8 mouse cellular contexts compared by ENCODE assay signal in genomic region chr6:88290129-88290766, GRCm38 (mm10).
A peak's percentile ranks its signal among the peaks of the same experiment; 100 is the strongest.
DNase-seq lines count a peak whose midpoint lies in the region; ATAC-seq and TF ChIP-seq lines count a peak whose summit lies in the region.
"Had no signal": no experiment of that assay in that cellular context is flagged by ENCODE, and none has a peak within 500 bp of the region (broad histone marks: within the 10 kb centered on the region; RNA-seq: fewer than 3 reads in every experiment).

No protein-coding gene starts in this region.

- H3K27me3 ChIP-seq in midbrain, embryonic 16.5 days (ENCODE audit: control insufficient read depth, insufficient read depth, low read depth, low read length), result no peaks in the 10 kb centered on the region
- H3K27me3 ChIP-seq in midbrain, embryonic 11.5 days (ENCODE audit: control insufficient read depth, insufficient read depth, low read length), result no peaks in the 10 kb centered on the region
- no peaks in the 10 kb centered on the region for H3K27me3 ChIP-seq in kidney, adult 2 months (replicated peaks; ENCODE audit: control insufficient read depth, insufficient read depth, low read length)
- H3K27me3 ChIP-seq: liver, embryonic 13.5 days had no signal

- H3K4me1 ChIP-seq in midbrain, embryonic 16.5 days (ENCODE audit: control insufficient read depth, insufficient read depth, low read length), result no peaks in the 10 kb centered on the region
- H3K4me1 ChIP-seq in midbrain, embryonic 11.5 days (ENCODE audit: control insufficient read depth, insufficient read depth, low read length), result no peaks in the 10 kb centered on the region
- no peaks in the 10 kb centered on the region for H3K4me1 ChIP-seq in kidney, adult 2 months (ENCODE audit: control insufficient read depth, insufficient read depth, low read length)

- 72% methylated on average over 6 of the region's 6 CpGs for WGBS in midbrain, embryonic 16.5 days
- WGBS in midbrain, embryonic 11.5 days, result 84% methylated on average over 6 of the region's 6 CpGs
- whole genome bisulfite sequencing in kidney, adult 2 months, result 86% methylated on average over 6 of the region's 6 CpGs

- no peak overlapping the region for H3K27ac ChIP-seq in midbrain, embryonic 16.5 days (ENCODE audit: low read length)
- H3K27ac ChIP-seq in midbrain, embryonic 11.5 days (ENCODE audit: low read depth, low read length), result no peak overlapping the region
- no peak overlapping the region for H3K27ac ChIP-seq in kidney, adult 2 months (ENCODE audit: insufficient read depth, low read depth, low read length)
- H3K27ac ChIP-seq: liver, embryonic 13.5 days had no signal

- no peak for TF ChIP-seq POLR2A in kidney, adult 2 months (IDR thresholded peaks at IDR 0.05; ENCODE audit: low read depth, low read length)

- H3K4me3 ChIP-seq in midbrain, embryonic 16.5 days (ENCODE audit: low read depth, low read length), result no peak overlapping the region
- no peak overlapping the region for H3K4me3 ChIP-seq in midbrain, embryonic 11.5 days (ENCODE audit: low read depth, low read length)
- H3K4me3 ChIP-seq in kidney, adult 2 months (ENCODE audit: insufficient read depth, low read depth, low read length), result no peak overlapping the region
- H3K4me3 ChIP-seq: liver, embryonic 13.5 days had no signal

- ATAC-seq in midbrain, embryonic 16.5 days, result peak; percentile 80
- ATAC-seq in midbrain, embryonic 11.5 days (ENCODE audit: low FRiP score), result no peak
- ATAC-seq in CD4-positive, CD25-positive, alpha-beta regulatory T cell, adult 4 months, result no peak

- H3K4me2 ChIP-seq in midbrain, embryonic 16.5 days (ENCODE audit: low read length), result no peak overlapping the region
- no peak overlapping the region for H3K4me2 ChIP-seq in midbrain, embryonic 11.5 days
- H3K4me2 ChIP-seq: liver, embryonic 13.5 days had no signal

- H3K9me3 ChIP-seq in midbrain, embryonic 16.5 days (replicated peaks; ENCODE audit: control insufficient read depth, low read length, poor library complexity, severe bottlenecking), result no peaks in the 10 kb centered on the region
- H3K9me3 ChIP-seq in midbrain, embryonic 11.5 days (ENCODE audit: control insufficient read depth, low read length), result no peaks in the 10 kb centered on the region
- H3K9me3 ChIP-seq: liver, embryonic 13.5 days had no signal

- DNase-seq in midbrain, embryonic 11.5 days (ENCODE audit: low spot score, missing footprints), result no peak
- DNase-seq in gastrocnemius, adult 18-20 months (ENCODE audit: low spot score), result peak; percentile 57
- peak; percentile 81 for DNase-seq in layer of hippocampus, adult 9-11 months
- peak; percentile 29 for DNase-seq in telencephalon, adult 2 months (ENCODE audit: low read depth, low spot score)
- DNase-seq in kidney, adult 2 months, result no peak
- DNase-seq: liver, embryonic 13.5 days had no signal

- TF ChIP-seq CTCF in kidney, adult 2 months (conservative IDR thresholded peaks at IDR 0.05; ENCODE audit: insufficient read depth, insufficient read length, low read depth, low read length), result no peak

- no peak overlapping the region for H3K9ac ChIP-seq in midbrain, embryonic 16.5 days (ENCODE audit: low read depth, low read length)
- no peak overlapping the region for H3K9ac ChIP-seq in midbrain, embryonic 11.5 days (ENCODE audit: low read length)
- H3K9ac ChIP-seq: liver, embryonic 13.5 days had no signal

- no peaks in the 10 kb centered on the region for H3K36me3 ChIP-seq in midbrain, embryonic 16.5 days (ENCODE audit: control insufficient read depth, insufficient read depth, low read length)
- H3K36me3 ChIP-seq in midbrain, embryonic 11.5 days (ENCODE audit: control insufficient read depth, insufficient read depth, low read length), result no peaks in the 10 kb centered on the region
- no peaks in the 10 kb centered on the region for H3K36me3 ChIP-seq in kidney, adult 2 months (ENCODE audit: control insufficient read depth, insufficient read depth, low read length)
- H3K36me3 ChIP-seq: liver, embryonic 13.5 days had no signal

Comparison
In these comparisons a context has a peak if more than half of its experiments do, and no peak if none do; other contexts are left out.
1. DNase-seq: peak in gastrocnemius, adult 18-20 months (single experiment), layer of hippocampus, adult 9-11 months (single experiment) and telencephalon, adult 2 months (single experiment); none in midbrain, embryonic 11.5 days (single experiment) and kidney, adult 2 months (single experiment).